Mouse (Mus musculus): ENCODE measurements at regions not wholly inside any gene's neighbourhood (a gene's known extent, or its start where the extent isn't known, plus 50 kb on each side); places are given as distances from the start of the nearest gene placed in this dataset.
"Not testable (repeated sequence)": the region's sequence is repeated elsewhere in the genome, so short reads cannot be mapped to it uniquely, and the experiment has no call there.

DNA sequence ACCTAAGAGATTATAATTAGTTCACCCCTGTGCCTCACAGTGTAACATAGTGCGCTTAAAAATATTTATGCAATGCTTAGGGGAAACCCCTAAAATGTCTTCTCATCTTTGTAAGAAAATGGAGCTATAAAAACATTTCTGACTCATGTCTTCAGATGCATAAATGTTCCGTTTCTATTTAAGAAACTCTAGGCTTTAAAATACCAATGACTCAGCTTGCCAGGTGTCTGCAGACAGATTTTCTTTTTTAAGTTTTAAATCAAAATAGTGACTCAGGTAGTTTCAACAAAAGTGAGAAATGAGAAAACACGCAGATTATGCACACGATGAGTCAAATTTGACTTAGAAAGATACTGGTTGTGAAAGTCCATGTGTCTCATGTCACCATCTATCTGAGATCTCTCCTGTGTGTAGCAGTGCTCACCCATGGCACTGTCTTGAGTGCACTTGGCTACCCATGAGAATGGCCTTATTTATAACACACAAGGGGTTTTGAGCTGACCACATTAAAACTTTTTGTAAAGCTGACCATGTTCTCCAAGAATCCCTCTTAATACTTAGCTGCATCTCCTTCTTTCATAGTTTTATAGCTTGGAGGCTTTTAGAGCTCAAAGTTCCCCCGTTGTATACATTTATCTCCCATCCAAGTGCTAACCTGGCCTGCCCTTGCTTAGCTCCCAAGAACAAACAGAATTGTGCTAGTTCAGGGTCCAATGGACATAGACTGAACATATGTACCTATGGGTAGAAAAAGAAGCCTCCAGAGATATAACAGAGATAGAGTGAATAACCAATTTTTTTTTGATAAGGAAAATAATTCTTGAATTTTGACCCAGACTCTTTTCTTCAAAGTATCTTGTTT lies 149.0 kb upstream of the Dmrta1 start:
- H3K9me3 ChIP-seq (ENCODE audit: low read length) = no peaks in the 10 kb centered on the region
- no peaks in the 10 kb centered on the region for H3K36me3 ChIP-seq (ENCODE audit: insufficient read depth, low read length)
- TF ChIP-seq CTCF (IDR thresholded peaks at IDR 0.05) (no peak), EP300 (IDR thresholded peaks at IDR 0.05) (no peak)
- 79% methylated on average over 5 of the region's 5 CpGs for WGBS
- no peak overlapping the region for H3K4me2 ChIP-seq (replicated peaks; ENCODE audit: low read depth, low read length)
- no peaks in the 10 kb centered on the region for H3K4me1 ChIP-seq (ENCODE audit: insufficient read depth, low read depth, low read length)
- H3K4me3 ChIP-seq (ENCODE audit: low read depth, low read length) = no peak overlapping the region
- H3K9ac ChIP-seq (replicated peaks; ENCODE audit: low read depth) = no peak overlapping the region
- H3K27me3 ChIP-seq (replicated peaks; ENCODE audit: insufficient read depth, low read length) = peaks cover 9% of the 10 kb centered on the region; the same call in 1 of the 2 replicates
- no peak for ATAC-seq
- no peak for DNase-seq (ENCODE audit: low spot score)
- H3K27ac ChIP-seq (ENCODE audit: low read length) = no peak overlapping the region

DNA sequence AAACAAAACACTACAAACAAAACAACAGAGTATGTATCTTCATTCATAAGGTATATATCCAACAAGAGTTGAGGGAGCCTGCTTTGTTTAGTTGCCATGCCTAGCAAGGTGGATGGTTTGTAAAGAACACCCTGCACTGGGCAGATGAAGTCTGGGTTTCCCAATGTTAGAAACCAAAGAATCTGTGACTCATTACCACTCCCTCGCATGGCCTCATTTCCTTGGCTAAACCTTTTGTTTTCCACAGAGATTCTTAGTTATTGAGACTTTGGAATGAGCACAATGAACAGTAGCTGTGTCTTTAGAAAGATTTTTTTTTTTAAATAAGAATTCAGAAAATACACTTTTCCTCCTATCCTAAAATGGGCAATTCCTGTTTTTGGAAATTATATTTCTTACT lies 151.3 kb upstream of the Dmrta1 start:
- H3K4me1 ChIP-seq (ENCODE audit: insufficient read depth, low read depth, low read length) = peaks cover 7% of the 10 kb centered on the region; the same call in 1 of the 2 replicates
- DNase-seq (ENCODE audit: low spot score) = no peak
- no peaks in the 10 kb centered on the region for H3K36me3 ChIP-seq (ENCODE audit: insufficient read depth, low read length)
- H3K9me3 ChIP-seq (ENCODE audit: low read length) = no peaks in the 10 kb centered on the region
- H3K4me3 ChIP-seq (ENCODE audit: low read depth, low read length) = no peak overlapping the region
- no peak overlapping the region for H3K27ac ChIP-seq (ENCODE audit: low read length)
- H3K27me3 ChIP-seq (replicated peaks; ENCODE audit: insufficient read depth, low read length) = peaks cover 9% of the 10 kb centered on the region; the same call in 1 of the 2 replicates
- TF ChIP-seq CTCF (IDR thresholded peaks at IDR 0.05) = no peak
- no peak for TF ChIP-seq EP300 (IDR thresholded peaks at IDR 0.05)
- WGBS = 69% methylated on average over 1 of the region's 1 CpGs
- H3K9ac ChIP-seq (replicated peaks; ENCODE audit: low read depth) = no peak overlapping the region
- ATAC-seq = no peak
- no peak overlapping the region for H3K4me2 ChIP-seq (replicated peaks; ENCODE audit: low read depth, low read length)

DNA sequence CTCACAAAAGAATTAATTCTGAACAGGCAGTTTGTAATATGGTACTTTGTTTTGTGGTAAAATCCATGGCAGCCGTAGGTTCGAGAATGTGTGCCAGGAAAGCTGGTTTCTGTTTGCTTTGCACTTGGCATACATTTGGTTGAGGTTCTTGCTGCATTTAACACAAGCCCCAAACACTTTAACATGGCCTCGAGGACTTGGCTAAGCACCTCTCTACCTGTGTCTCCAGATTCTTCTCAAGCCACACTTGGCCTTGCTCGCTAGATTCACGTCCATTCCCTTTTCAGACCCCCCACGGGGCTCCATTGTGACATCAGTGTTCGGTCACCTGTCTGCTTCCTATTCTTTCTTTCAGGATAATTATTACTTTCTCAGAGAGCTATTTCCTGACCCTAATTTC lies 151.9 kb upstream of the Dmrta1 start:
- H3K27me3 ChIP-seq (replicated peaks; ENCODE audit: insufficient read depth, low read length) = peaks cover 9% of the 10 kb centered on the region; the same call in 1 of the 2 replicates
- WGBS = 36% methylated on average over 7 of the region's 7 CpGs
- DNase-seq (ENCODE audit: low spot score) (peak; percentile 50), ATAC-seq (peak; percentile 61)
- no peak overlapping the region for H3K4me3 ChIP-seq (ENCODE audit: low read depth, low read length)
- no peak overlapping the region for H3K4me2 ChIP-seq (replicated peaks; ENCODE audit: low read depth, low read length)
- H3K9me3 ChIP-seq (ENCODE audit: low read length) = no peaks in the 10 kb centered on the region
- H3K27ac ChIP-seq (ENCODE audit: low read length) = no peak overlapping the region
- TF ChIP-seq EP300 (IDR thresholded peaks at IDR 0.05) = no peak
- no peak for TF ChIP-seq CTCF (IDR thresholded peaks at IDR 0.05)
- no peaks in the 10 kb centered on the region for H3K36me3 ChIP-seq (ENCODE audit: insufficient read depth, low read length)
- H3K4me1 ChIP-seq (ENCODE audit: insufficient read depth, low read depth, low read length) = peaks cover 7% of the 10 kb centered on the region; the same call in 1 of the 2 replicates
- no peak overlapping the region for H3K9ac ChIP-seq (replicated peaks; ENCODE audit: low read depth)

DNA sequence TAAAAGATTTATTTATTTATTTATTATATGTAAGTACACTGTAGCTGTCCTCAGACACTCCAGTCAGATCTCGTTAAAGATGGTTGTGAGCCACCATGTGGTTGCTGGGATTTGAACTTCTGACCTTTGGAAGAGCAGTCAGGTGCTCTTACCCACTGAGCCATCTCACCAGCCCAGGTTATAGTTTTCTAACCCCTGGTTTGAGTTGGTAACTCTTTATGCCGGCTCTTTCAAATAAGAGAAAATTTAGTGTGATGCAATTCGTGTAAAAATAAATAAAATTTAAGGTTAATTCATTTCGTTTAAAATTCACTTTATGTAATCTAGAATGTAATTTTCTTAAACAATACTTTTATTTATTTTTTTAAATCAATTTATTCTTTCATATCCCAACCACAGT lies 153.7 kb upstream of the Dmrta1 start:
- not testable (repeated sequence) for DNase-seq (ENCODE audit: low spot score)
- WGBS = 45% methylated on average over 4 of the region's 4 CpGs

DNA sequence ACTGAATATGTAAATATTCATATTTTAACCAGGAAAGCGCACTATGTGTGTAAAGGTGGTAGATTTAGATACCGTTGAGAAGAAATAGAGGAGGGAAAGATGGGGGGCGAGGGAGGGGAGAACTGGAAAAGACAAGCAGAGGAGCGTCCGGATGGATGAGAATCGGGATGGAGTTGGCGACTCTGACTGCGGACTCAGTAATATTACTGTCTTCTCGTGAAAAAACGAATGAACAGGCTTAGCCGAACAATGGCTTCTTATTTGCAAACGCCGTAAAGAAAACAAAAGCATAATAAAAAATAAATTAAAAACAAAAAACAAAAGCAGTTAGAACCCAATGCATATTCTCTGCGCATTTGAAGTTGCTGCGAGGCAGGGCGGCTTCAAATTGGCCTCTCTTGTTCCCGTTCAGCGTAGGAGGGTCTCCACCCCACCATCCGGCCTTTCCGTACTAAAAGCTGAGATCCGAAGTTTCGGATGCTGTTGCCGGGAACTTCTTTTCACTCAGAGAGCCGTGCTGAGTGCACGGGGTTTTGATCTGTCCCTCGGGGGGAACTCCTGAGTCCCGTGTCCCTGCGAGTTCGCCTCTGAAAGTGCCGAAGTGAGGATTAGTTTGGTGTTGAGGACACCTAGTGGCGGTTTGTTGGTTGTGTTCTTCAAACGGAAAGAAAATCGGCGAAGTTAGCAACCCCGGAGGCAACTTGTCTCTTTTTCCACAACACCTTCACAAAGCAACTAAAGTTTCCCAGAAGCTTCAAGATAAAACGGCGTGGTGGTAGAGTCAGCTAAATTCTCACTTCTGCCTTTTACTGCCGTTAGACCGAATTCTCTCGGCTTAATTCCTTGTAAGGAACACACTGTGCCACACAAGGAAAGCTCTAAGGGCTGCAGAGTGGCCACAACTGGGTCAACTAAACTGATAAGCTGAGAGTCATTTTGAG lies 154.7 kb upstream of the Dmrta1 start:
- no peaks in the 10 kb centered on the region for H3K36me3 ChIP-seq (ENCODE audit: insufficient read depth, low read length)
- peaks cover 7% of the 10 kb centered on the region; the same call in 1 of the 2 replicates for H3K4me1 ChIP-seq (ENCODE audit: insufficient read depth, low read depth, low read length)
- H3K9me3 ChIP-seq (ENCODE audit: low read length) = no peaks in the 10 kb centered on the region
- peak overlapping the region; percentile 20 for H3K9ac ChIP-seq (replicated peaks; ENCODE audit: low read depth)
- H3K4me3 ChIP-seq (ENCODE audit: low read depth, low read length) = peak overlapping the region; percentile 37
- peak; percentile 77 for ATAC-seq
- no peak overlapping the region for H3K27ac ChIP-seq (ENCODE audit: low read length)
- WGBS = 1% methylated on average over 40 of the region's 40 CpGs
- peak overlapping the region; percentile 60 for H3K4me2 ChIP-seq (replicated peaks; ENCODE audit: low read depth, low read length)
- DNase-seq (ENCODE audit: low spot score) = peak; percentile 83
- peaks cover 8% of the 10 kb centered on the region; the same call in 1 of the 2 replicates for H3K27me3 ChIP-seq (replicated peaks; ENCODE audit: insufficient read depth, low read length)
- TF ChIP-seq EP300 (IDR thresholded peaks at IDR 0.05) (0 out of 2 replicates have a peak, but pooled peaks have one; percentile 16), CTCF (IDR thresholded peaks at IDR 0.05) (peak; percentile 89)

More for the DNA sequence above, 153.7 kb upstream of the Dmrta1 start:
- not testable (repeated sequence) for ATAC-seq; H3K9me3 ChIP-seq (ENCODE audit: low read length); H3K4me1 ChIP-seq (ENCODE audit: insufficient read depth, low read depth, low read length); H3K27me3 ChIP-seq (replicated peaks; ENCODE audit: insufficient read depth, low read length); H3K36me3 ChIP-seq (ENCODE audit: insufficient read depth, low read length); H3K4me3 ChIP-seq (ENCODE audit: low read depth, low read length); H3K9ac ChIP-seq (replicated peaks; ENCODE audit: low read depth); H3K4me2 ChIP-seq (replicated peaks; ENCODE audit: low read depth, low read length); H3K27ac ChIP-seq (ENCODE audit: low read length)
